Mouse (Mus musculus) erythroblast, adult 5-6 weeks (primary cell): ENCODE results near the gene Ddias. TPM values are rescaled to one million over a fixed set of nuclear protein-coding genes. Genes with fewer than 3 reads are reported as not detected.
"Not testable (repeated sequence)": the region's sequence is repeated elsewhere in the genome, so short reads cannot be mapped to it uniquely, and the experiment has no call there.

Source experiments
- ATAC-seq: replicated peaks from 2 replicates; pipeline ENCODE4 v1.8.0; 2016; ENCODE audit warnings: moderate number of reproducible peaks, mild to moderate bottlenecking, moderate TSS enrichment, inconsistent platforms; ENCODE audit not compliant: poor library complexity, low FRiP score, severe bottlenecking
- total RNA-seq, 2 experiments: library from RNA; stranded (forward) in 1 of 2; stranded (reverse) in 1 of 2; fragments of 150-400 nt in 1 of 2; fragments of 200-764, 138-1000 nt in 1 of 2; gene quantifications; 2 replicates each; pipeline versions ENCODE4 v1.2.3 to v1.2.4; 2015 to 2017; ENCODE audit warnings: low replicate concordance in 2 of 2

Gene Ddias
- 6.7 and 9.4 TPM in 2 replicates for total RNA-seq (2015; ENCODE audit: low replicate concordance)
- total RNA-seq (2017; ENCODE audit: low replicate concordance): 7.6 and 10.9 TPM in 2 replicates

- ATAC-seq: peak; percentile 74
Measured at GRCm38 (mm10) chr7:92874116-92874675, at the start of gene Ddias, which contains the start of gene Prcp. Gene Ddias, minus strand, starts transcription at chr7:92874247. Gene Prcp, plus strand, starts transcription at chr7:92874470.

- no peak for ATAC-seq
Measured at GRCm38 (mm10) chr7:92920857-92921172, 46.8 kb upstream of the Ddias start.

- ATAC-seq: no peak
Measured at GRCm38 (mm10) chr7:92920172-92920856, 46.3 kb upstream of the Ddias start.

- not testable (repeated sequence) for ATAC-seq
Measured at GRCm38 (mm10) chr7:92904285-92904684, 30.2 kb upstream of the Ddias start.

- ATAC-seq: peak; percentile 100
Measured at GRCm38 (mm10) chr7:92903360-92904038, 29.5 kb upstream of the Ddias start.

GRCm38 (mm10) chr7:92897021-92897420 is 23.0 kb upstream of the Ddias start:
- ATAC-seq: no peak

GRCm38 (mm10) chr7:92896036-92896435 is 22.0 kb upstream of the Ddias start:
- ATAC-seq: no peak

- peak; percentile 72 for ATAC-seq
Measured at GRCm38 (mm10) chr7:92893478-92893877, 19.4 kb upstream of the Ddias start.

GRCm38 (mm10) chr7:92890618-92891230 is 16.7 kb upstream of the Ddias start:
- no peak for ATAC-seq

- ATAC-seq: no peak
Measured at GRCm38 (mm10) chr7:92890211-92890610, 16.2 kb upstream of the Ddias start.

GRCm38 (mm10) chr7:92887230-92887629 is 13.2 kb upstream of the Ddias start:
- peak; percentile 61 for ATAC-seq

- ATAC-seq: peak; percentile 63
Measured at GRCm38 (mm10) chr7:92886801-92887200, 12.8 kb upstream of the Ddias start.

GRCm38 (mm10) chr7:92884998-92885660 is 11.1 kb upstream of the Ddias start:
- ATAC-seq: no peak

GRCm38 (mm10) chr7:92883850-92884716 is 10.0 kb upstream of the Ddias start:
- peak; percentile 47; the same call in 1 of the 2 replicates for ATAC-seq

- ATAC-seq: no peak
Measured at GRCm38 (mm10) chr7:92878575-92879285, 4.7 kb upstream of the Ddias start.

GRCm38 (mm10) chr7:92876538-92876937 is 2.5 kb upstream of the Ddias start:
- no peak for ATAC-seq

- no peak for ATAC-seq
Measured at GRCm38 (mm10) chr7:92876066-92876465, 2.0 kb upstream of the Ddias start.

- peak; percentile 82 for ATAC-seq
Measured at GRCm38 (mm10) chr7:92874761-92875408, 838 bp upstream of the Ddias start.
